Mouse (Mus musculus) c-Kit-negative CD71-positive TER-119-positive erythroid progenitor cells, embryonic 14.5 days (primary cell): Measurements from ENCODE around the gene Jakmip3.

Experiments
- DNase-seq: peaks from one replicate; pipeline ENCODE4 v3.0.0-alpha.2; 2013; ENCODE audit warnings: low read depth, low spot score

The Jakmip3 gene

DNA sequence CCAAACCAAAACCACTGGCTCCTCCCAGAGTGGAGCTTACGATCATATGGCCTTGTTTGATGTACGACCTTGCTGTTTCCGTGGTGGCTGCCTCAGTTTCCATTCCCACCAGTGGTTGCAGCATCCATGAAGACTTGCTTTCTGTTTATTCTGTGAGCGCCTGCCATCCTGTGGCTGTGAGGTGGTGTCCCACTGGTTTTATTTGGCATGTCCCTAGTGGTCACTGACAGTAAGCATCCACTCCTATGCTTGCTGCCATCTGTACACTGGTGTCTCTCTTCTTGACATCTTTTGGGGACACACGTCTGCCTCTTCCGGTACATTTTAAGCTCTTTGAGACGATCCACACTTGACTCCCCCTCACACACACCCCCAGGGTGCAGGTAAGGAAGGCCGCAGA lies 7.2 kb downstream of the Jakmip3 start:
- DNase-seq: no peak

DNA sequence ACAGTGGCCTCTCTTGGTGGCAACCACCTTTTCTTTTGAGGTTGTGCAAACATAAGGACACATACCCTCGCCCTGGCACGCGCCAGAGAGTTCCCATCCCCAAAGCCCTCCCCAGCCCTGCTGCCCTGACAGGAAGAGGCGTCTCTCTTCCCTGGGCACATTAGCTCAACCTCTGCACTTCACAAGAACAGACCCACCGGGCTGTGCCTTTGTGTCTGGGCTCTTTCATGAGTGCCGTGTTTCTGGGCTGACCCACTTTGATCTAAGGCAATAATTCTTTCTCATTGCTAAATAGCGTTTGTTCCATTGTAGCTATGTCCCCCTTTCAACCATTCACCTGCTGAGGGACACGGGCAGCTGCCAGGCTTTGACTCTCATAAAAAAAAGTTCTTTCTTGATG lies 7.8 kb downstream of the Jakmip3 start:
- no peak for DNase-seq

DNA sequence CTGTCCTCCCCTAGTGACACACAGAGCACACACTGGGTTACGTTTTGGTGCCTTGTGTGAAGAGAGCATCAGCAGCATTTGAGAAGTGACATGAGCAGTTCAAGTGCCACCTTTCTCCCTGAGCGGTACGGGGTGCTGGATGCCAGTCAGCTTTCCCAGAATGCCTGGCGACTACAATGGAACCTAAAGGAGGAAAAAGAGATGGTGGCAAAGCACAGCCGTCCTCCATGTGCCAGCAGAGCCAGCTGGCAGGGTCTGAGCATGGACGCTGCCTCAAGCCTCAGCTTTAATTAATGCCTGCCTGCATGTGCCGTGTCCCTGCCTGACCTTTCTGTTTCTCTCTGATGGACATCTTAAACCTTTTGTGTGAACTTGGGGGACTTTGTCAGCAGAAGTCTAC lies 15.3 kb downstream of the Jakmip3 start:
- DNase-seq: no peak

- DNase-seq: no peak
Observed at GRCm38 (mm10) chr7:138957106-138957505, 16.6 kb downstream of the Jakmip3 start.

DNA sequence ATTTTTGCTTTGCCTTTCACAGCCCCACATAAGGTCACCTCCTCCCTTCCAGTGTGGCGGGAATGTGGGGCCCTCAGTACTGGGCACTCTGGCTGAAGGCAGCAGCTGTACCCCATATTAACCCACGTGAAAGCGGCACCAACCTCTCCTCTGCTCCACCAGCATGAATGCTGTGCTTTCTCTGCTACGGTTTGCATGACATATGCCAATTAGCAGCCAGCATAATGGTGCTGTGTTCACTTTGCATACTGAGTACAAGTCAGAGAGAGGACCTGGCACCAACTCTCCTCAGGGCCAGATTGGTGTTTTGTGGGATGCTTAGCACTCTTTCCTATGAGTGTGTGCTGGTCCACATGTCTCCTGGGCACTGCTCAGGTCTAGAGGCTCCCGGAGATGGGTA lies 19.2 kb downstream of the Jakmip3 start:
- DNase-seq: no peak

- no peak for DNase-seq
Observed at GRCm38 (mm10) chr7:138963756-138964155, 23.2 kb downstream of the Jakmip3 start.

GRCm38 (mm10) chr7:138968010-138968620 lies 27.6 kb downstream of the Jakmip3 start:
- DNase-seq: no peak

DNA sequence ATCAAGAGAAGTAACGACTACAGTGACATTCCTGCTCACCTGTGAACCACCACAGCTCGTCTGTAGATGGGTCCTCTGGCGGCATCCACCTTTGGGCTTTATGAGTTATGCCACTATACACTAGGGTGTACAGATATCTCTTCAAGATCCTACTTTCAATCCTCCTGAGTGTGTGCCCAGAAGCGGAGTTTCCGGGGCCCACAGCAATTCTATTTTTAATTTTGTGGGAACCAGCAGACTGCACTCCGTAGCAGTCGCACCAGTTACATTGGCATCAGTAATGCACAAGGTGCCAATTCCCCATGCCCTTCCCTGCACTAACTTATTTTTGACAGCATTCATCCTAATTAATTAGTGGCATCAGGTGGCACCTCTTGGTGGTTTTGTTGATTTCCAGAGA lies 37.0 kb downstream of the Jakmip3 start:
- no peak for DNase-seq

DNA sequence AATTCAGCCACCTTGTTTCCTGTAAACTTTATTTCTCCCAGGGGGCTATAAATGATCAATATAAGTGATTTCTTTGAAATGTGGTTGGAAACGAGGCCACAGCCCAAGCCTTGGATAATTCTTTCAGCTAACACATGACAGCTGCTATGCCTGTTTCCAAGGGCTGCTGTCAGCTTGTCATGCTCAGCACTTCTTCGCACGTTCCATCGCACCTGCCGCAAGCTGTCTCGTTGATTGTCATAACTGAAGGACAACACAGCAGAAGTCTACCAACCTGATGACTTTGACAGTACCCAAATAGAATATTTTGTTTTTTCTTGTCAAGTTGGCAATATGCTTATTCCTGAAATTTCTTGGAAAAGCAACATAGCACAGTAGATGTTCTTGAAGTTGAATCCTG lies 44.0 kb downstream of the Jakmip3 start:
- DNase-seq: no peak

- DNase-seq: no peak
Observed at GRCm38 (mm10) chr7:138989156-138989555, 48.6 kb downstream of the Jakmip3 start.

DNA sequence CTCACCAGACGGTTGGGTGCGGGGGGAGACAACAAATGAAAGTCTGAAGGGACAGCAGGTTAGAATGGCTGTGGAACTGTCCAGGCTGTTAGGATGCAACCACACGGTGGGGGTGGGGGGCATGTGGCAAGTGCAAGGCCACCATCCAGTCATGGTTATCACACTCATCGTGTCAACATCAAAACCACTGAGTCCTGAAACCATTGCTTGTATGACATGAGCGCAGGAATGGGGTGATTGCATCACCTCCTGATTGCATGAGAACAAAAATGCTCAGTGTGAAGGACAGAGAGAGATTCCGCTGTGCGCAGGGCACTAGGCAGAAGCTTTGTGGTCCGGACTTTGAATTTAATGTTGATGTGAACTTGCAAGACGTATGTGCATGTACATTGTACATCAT lies 62.2 kb downstream of the Jakmip3 start:
- DNase-seq: no peak

DNA sequence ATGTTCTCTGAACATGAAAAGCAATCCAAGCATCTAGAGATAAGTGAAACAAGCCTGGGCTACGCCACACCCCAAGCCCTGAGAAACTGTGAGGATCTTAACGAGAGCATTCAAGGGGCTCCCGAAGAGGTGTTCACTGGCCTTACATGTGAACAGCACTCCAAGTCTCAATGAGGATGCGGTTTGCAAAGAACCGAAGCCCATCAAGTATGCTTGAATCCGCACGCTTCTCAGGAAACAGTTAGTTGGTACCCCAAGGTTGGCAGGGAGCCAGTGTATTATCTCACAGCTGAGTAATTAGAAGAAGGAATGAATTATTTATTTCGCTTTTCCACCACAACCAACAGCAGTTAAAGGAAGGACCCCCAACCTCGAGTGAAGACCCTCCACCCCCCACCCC lies 62.7 kb downstream of the Jakmip3 start:
- no peak for DNase-seq

- no peak for DNase-seq
Observed at GRCm38 (mm10) chr7:139009786-139010502, 69.4 kb downstream of the Jakmip3 start.

GRCm38 (mm10) chr7:139011027-139011426 lies 70.5 kb downstream of the Jakmip3 start:
- peak; percentile 8 for DNase-seq

- no peak for DNase-seq
Observed at GRCm38 (mm10) chr7:139011586-139011985, 71.1 kb downstream of the Jakmip3 start.

DNA sequence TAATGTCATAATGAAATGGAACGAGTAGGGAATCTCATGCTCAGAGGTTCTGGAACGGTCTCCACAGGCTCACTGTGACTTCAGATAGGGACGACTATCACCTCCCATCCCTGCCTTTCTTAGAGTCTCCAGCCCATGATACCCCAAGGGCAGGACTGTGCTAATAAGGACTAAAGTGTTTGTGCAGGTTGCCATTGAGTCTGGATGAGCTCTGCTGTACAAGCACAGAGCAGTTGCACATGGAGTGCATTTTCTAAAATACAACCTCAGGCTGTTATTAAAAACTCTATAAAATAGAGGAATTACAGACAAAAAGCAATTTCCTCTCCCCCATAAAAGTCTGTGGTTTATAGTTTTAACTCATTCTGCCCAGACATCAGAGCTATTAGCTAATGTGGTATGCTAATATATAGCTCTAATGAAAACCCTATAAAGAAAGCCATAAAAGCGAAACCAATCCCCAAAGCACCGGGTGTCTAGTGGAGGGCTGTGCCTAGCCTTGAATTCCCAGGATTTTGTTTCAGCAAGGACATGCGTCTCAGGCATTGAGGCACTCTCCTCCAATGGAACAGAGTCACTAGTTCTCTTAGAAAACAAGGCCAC lies 72.3 kb downstream of the Jakmip3 start:
- DNase-seq: no peak

- no peak for DNase-seq
Observed at GRCm38 (mm10) chr7:139015143-139015542, 74.6 kb downstream of the Jakmip3 start.

DNA sequence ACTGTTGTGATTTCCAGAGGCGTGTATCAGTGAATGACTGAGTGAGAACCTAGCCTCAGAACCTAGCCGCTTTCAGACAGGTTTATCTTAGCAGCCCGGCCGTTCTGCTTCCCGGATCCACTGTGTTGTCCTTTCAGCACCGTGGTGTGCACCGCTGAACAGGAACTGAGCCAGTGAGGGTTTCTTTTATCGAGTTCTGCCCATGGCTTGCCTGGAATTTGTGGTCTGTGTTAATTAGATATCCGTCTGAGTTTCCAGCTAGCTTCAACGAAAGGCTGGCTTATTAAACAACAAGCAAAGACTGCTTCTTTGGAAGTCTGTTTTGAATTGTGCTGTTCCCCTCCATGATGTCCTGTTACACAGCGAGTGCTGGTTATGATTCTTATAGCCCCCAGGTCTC lies 75.8 kb downstream of the Jakmip3 start:
- no peak for DNase-seq

GRCm38 (mm10) chr7:139017249-139017903 lies 76.8 kb downstream of the Jakmip3 start:
- DNase-seq: no peak

DNA sequence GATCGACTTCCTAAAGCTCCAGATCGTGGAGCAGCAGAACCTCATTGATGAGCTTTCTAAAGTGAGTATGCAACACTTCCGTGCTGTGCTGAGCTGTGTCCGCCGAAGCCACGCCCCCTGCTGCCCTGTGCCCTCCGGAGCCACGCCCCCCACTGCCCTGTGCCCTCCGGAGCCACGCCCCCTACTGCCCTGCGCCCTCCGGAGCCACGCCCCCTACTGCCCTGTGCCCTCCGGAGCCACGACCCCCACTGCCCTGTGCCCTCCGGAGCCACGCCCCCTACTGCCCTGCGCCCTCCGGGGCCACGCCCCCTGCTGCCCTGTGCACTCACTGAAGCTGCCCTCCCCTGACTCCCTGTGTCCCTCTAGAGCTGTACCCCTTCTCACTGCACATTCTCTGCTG lies 80.4 kb downstream of the Jakmip3 start:
- no peak for DNase-seq

DNA sequence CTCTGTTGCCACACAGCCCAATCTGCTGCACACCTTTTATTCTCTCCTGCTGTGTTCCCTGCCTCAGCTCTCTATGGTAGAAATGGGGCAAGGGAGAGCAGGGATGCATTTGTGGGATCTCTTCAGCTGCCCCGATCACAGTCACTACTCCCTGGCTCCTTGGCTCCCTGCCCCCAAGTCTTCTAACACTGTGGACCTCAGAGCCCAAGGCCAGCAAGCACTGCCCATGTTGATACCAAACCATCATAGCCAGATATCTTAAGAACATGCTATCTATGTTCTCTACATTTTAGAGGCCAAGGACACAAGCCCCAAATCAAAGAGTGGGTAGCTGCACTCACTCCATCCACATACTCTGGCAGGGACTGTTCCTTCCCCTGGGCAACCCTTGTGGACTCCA lies 80.8 kb downstream of the Jakmip3 start:
- no peak for DNase-seq

GRCm38 (mm10) chr7:139027136-139027535 lies 86.6 kb downstream of the Jakmip3 start:
- DNase-seq: no peak

- DNase-seq: no peak
Observed at GRCm38 (mm10) chr7:139031215-139031614, 90.7 kb downstream of the Jakmip3 start.
